Mouse (Mus musculus): ENCODE measurements around the gene Cd68. TPM values are rescaled to one million over a fixed set of nuclear protein-coding genes. Genes with fewer than 3 reads are reported as not detected.

Cd68 gene
- 8.0 and 8.5 TPM in 2 replicates for polyA plus RNA-seq (2016; fragmentation: Nextera tagmentation; extraction: Ambion mirVana)

DNA sequence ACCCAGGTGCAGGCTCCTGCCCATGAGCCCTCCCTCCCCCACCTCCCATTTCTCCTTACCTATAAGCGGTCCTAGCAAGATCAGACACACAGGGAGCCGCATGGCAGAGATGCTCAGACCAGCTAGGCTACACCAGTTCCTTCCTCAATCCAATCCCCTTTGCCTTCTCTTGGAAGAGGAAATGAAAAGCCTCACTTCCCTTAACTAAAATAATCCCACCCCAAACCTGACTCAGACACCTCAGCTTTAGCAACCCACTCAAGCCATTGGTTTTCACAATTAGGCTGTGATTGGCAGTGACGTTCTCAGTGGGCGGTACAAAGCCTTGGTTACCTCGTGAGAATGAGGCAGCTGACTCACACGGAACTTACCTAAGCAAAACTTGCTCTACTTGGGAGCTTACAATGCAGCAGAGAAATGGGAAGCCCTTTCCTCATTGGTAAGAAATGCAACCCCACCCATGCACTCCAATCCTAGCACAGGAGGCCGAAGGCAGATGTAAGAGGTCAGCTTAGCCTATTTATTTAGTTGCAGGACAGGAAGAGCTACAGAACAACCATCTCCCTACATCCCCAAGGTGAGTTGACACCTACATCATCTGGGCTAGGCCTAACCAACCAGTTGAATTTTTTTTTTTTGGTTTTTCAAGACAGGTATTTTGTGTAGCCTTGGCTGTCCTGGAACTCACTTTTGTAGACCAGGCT is at the start of gene Cd68:
Gene Cd68 (minus strand): TSS at position 193 of the 704 bp plus-strand sequence.
- H3K4me1 ChIP-seq = peaks cover 26% of the 10 kb centered on the region
- no peaks in the 10 kb centered on the region for H3K9me3 ChIP-seq
- WGBS = 32% methylated on average over 7 of the region's 7 CpGs
- peak within 1 kb of the TSS; percentile 50; the same call in 1 of the 2 replicates for H3K27ac ChIP-seq
- no peaks in the 10 kb centered on the region for H3K27me3 ChIP-seq
- ATAC-seq (ENCODE audit: insufficient number of reproducible peaks, insufficient read depth, low FRiP score, low TSS enrichment) = no peak
- H3K36me3 ChIP-seq = peaks cover 70% of the 10 kb centered on the region
- H3K9ac ChIP-seq = no peak within 1 kb of the TSS
- H3K4me3 ChIP-seq = no peak within 1 kb of the TSS
- H3K4me2 ChIP-seq (replicated peaks) = no peak within 1 kb of the TSS

DNA sequence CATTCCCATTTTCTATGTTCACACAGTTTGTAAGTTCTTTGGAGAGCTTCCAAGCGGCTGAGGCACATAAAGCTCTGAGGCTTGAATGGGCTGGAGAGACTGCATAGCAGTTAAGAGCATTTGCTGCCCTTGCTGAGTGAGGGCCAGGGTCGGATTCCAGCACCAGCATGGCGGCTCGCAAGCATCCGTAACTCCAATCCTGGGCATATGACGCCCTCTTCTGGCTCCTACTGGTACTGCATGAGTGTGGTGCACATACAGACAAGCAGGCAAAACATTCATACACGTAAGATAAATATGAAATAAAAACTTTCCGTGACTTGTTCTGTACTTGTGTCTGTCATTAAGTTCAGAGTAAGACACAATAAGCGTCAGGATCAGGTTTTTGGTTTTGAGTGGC is 49.5 kb upstream of the Cd68 start:
- Histone ChIP-seq H3K27me3 (no peaks in the 10 kb centered on the region), H3K4me2 (replicated peaks) (no peak overlapping the region), H3K9me3 (no peaks in the 10 kb centered on the region), H3K27ac (0 out of 2 replicates have a peak overlapping the region, but pooled peaks have one; percentile 50), H3K4me1 (peaks cover 26% of the 10 kb centered on the region), H3K4me3 (no peak overlapping the region), H3K36me3 (no peaks in the 10 kb centered on the region), H3K9ac (no peak overlapping the region)
- ATAC-seq (ENCODE audit: insufficient number of reproducible peaks, insufficient read depth, low FRiP score, low TSS enrichment) = no peak
- 47% methylated on average over 9 of the region's 9 CpGs for WGBS

DNA sequence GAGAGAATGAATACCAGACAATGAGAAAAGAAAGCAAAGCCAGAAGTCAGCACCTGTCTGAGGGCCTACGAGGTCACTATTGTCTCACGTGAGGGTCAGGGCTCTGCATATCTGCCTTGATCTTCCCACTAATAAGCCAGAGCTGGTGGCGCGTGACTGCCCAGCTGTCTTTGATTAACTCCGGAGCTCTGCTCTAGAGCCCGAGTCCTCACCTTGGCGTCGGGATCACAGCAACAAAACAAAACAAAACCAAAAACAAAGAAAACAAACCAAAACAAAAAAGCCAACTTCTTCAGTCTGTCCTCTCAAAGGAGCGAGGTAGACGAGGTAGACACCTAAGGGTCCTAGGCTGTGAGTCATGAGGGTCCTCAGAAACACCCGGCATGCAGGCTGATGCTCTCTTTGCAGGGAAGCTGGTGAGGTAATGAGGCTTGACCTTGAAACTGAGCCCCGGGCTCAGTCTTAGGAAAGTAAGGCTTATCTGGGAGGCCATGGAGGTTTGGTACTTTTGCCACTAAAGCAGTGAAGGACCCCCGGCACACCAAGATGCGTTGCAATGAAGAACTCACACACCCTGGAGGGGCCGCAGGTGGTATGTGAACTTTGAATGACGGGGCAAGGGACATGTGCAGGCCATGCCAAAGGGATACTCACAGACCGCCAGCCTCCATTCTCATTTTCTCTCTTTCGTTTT is 48.8 kb upstream of the Cd68 start:
- 36% methylated on average over 18 of the region's 18 CpGs for WGBS
- Histone ChIP-seq H3K27ac (0 out of 2 replicates have a peak overlapping the region, but pooled peaks have one; percentile 36), H3K4me2 (replicated peaks) (no peak overlapping the region), H3K9ac (no peak overlapping the region), H3K9me3 (no peaks in the 10 kb centered on the region), H3K27me3 (no peaks in the 10 kb centered on the region), H3K4me1 (peaks cover 29% of the 10 kb centered on the region), H3K36me3 (no peaks in the 10 kb centered on the region), H3K4me3 (no peak overlapping the region)
- no peak for ATAC-seq (ENCODE audit: insufficient number of reproducible peaks, insufficient read depth, low FRiP score, low TSS enrichment)

DNA sequence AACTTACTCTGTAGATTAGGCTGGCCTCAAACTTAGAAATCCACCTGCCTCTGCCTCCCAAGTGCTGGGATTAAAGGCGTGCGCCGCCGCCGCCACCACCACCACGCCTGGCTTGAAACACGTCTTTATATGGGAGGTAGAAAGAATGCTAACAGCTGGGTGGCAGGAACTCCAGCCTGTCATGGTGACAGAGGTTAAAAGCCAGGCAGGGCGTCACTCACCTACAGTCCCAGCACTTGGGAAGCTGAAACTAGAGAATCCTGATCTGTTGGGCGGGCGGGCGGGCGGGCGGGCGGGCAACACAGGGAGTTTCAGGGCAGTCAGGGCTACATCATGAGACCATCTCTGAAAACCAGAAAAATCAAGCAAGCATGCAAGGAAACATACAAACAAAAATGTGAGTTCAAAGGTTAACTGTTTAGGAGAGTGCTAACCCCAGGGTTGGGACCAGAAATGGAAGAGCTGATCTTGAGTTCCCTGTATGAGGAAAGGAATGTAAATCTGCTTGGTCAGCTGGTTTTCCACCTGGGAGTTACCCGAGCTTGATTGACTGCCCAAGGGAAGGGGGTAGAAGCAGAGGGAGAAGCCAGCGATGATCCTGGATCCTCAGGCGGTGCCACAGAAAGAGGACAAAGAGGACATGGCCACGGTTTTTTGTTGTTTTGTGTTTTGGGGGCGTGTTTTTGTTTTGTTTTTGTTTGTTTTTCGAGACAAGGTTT is 47.2 kb upstream of the Cd68 start:
- H3K4me1 ChIP-seq = peaks cover 40% of the 10 kb centered on the region
- H3K4me2 ChIP-seq (replicated peaks) = no peak overlapping the region
- no peak for ATAC-seq (ENCODE audit: insufficient number of reproducible peaks, insufficient read depth, low FRiP score, low TSS enrichment)
- H3K4me3 ChIP-seq = no peak overlapping the region
- no peak overlapping the region for H3K27ac ChIP-seq
- 74% methylated on average over 20 of the region's 20 CpGs for WGBS
- no peak overlapping the region for H3K9ac ChIP-seq
- no peaks in the 10 kb centered on the region for H3K36me3 ChIP-seq
- no peaks in the 10 kb centered on the region for H3K9me3 ChIP-seq
- H3K27me3 ChIP-seq = no peaks in the 10 kb centered on the region

DNA sequence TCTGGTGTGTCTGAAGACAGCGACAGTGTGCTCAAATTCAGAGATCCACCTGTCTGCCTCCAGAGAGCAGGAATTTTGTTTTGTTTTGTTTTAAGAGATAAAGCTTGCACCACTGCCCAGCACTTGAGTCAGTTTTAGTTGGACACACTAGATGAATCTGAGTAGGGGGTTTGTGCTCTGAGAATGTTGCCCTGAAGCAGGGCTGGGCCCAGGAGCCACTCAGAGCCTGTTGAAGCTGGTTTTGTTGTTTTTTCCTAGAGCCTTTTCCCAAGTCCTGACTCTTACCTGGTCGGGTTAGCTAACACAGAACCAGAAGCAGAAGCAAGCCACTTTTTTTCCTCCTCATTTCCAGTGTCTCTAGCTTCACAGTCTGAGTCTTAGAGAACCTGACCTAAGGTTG is 45.1 kb upstream of the Cd68 start:
- H3K4me2 ChIP-seq (replicated peaks) = no peak overlapping the region
- no peak for ATAC-seq (ENCODE audit: insufficient number of reproducible peaks, insufficient read depth, low FRiP score, low TSS enrichment)
- H3K27me3 ChIP-seq = no peaks in the 10 kb centered on the region
- H3K9me3 ChIP-seq = no peaks in the 10 kb centered on the region
- H3K9ac ChIP-seq = no peak overlapping the region
- H3K4me1 ChIP-seq = peaks cover 37% of the 10 kb centered on the region
- H3K4me3 ChIP-seq = no peak overlapping the region
- H3K36me3 ChIP-seq = no peaks in the 10 kb centered on the region
- WGBS = 78% methylated on average over 2 of the region's 2 CpGs
- no peak overlapping the region for H3K27ac ChIP-seq

DNA sequence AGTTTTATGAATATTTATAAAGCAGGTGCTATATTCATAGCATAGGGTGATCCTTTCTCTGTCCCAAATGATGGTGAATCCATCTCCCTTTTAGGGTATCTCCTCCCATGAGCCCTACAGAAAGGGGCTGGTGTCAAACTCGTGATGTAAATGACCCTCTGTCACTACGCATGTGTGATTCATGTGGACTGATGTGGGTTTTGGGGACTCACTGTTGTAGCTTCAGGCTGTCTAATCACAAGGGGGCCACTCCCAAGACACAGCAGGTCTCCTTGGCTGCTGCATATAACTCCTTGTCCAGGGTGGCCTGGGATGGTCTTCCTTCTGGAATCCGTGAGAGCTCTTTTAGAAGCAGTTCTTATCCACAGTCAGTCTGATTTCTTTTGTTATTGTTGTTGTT is 44.5 kb upstream of the Cd68 start:
- Histone ChIP-seq H3K4me3 (no peak overlapping the region), H3K27ac (no peak overlapping the region), H3K9ac (no peak overlapping the region), H3K36me3 (no peaks in the 10 kb centered on the region), H3K27me3 (no peaks in the 10 kb centered on the region), H3K4me2 (replicated peaks) (no peak overlapping the region), H3K9me3 (no peaks in the 10 kb centered on the region), H3K4me1 (peaks cover 31% of the 10 kb centered on the region)
- WGBS = 75% methylated on average over 3 of the region's 3 CpGs
- ATAC-seq (ENCODE audit: insufficient number of reproducible peaks, insufficient read depth, low FRiP score, low TSS enrichment) = no peak

DNA sequence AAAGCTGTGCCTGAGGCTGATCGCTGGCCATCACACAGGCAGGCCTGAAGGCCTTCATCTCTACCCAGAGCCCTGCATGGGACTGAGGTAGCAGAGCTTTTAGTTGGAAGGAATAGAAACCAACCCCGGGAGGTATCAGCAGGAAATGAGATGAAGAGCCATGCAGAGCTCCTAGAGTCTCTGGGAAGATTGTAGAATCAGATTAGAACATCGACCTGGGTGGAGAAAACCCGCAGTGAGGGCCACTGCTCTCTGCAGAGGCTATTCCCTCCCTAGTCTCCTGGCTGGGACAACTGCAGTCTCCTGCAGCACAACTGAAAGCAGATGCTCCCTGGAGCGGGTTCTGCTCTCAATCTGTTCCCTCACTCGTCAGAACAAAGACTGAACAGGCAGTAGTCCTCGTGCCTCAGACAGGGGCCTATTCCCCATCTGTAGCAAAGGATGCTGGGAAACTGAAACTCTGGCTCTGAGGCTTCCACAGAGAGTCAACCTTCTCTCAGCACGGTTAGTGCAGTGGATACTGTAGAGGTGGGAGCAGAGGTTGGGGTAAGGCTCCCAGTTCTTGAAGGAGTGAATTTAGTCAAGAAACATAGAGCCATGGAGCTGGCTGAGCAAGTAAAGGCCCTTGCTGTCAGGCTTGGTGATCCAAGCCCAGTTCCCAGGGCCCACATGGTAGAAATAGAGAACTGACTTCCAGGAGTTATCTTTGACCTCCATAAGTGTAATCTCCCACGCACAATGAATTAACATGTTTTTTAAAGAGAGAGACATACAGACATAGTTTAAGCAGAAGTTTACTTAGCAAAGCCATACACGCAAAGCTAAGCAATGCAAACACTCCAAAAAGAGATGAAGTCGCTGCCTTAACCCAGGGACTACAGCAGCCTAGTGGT is 43.8 kb upstream of the Cd68 start:
- H3K4me2 ChIP-seq (replicated peaks) = no peak overlapping the region
- H3K4me3 ChIP-seq = no peak overlapping the region
- no peak for ATAC-seq (ENCODE audit: insufficient number of reproducible peaks, insufficient read depth, low FRiP score, low TSS enrichment)
- H3K4me1 ChIP-seq = peaks cover 26% of the 10 kb centered on the region
- H3K27ac ChIP-seq = peak overlapping the region; percentile 72
- H3K27me3 ChIP-seq = no peaks in the 10 kb centered on the region
- H3K9me3 ChIP-seq = no peaks in the 10 kb centered on the region
- no peak overlapping the region for H3K9ac ChIP-seq
- no peaks in the 10 kb centered on the region for H3K36me3 ChIP-seq
- WGBS = 44% methylated on average over 11 of the region's 11 CpGs

DNA sequence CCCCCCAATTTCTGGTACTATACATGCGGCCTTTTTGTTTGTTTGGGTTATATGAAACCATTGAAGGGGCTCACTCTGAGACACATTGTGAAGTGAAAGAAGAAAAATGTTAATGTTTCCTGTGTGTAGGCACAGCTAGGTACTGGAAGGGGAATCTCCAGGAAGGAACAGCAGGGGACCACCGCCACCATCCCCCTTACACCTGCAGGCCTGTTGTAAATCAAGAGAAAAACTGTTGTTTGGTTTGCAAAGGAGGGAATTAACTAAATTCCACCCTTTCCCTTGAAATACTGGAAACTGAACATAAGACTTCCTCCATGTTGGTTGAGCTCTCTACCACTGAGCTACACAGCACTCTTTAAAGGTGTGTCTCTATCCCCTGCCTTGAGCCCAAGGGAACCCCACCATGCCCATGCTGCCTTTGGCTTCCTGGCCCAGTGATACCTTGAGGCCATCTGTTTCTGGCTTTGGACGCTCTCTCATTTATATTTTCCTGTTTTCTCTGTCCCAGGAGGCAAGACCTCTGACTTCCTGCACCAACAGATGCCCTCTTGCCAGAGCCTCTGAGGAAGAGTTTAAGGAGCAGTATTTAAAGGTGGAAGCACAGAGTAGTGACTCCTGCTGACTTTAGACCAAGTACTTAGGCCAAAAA is 42.8 kb upstream of the Cd68 start:
- Histone ChIP-seq H3K4me1 (peaks cover 20% of the 10 kb centered on the region), H3K9ac (no peak overlapping the region), H3K9me3 (no peaks in the 10 kb centered on the region), H3K4me2 (replicated peaks) (no peak overlapping the region), H3K27me3 (no peaks in the 10 kb centered on the region), H3K4me3 (no peak overlapping the region), H3K36me3 (no peaks in the 10 kb centered on the region), H3K27ac (0 out of 2 replicates have a peak overlapping the region, but pooled peaks have one; percentile 72)
- WGBS = 65% methylated on average over 3 of the region's 3 CpGs
- no peak for ATAC-seq (ENCODE audit: insufficient number of reproducible peaks, insufficient read depth, low FRiP score, low TSS enrichment)

DNA sequence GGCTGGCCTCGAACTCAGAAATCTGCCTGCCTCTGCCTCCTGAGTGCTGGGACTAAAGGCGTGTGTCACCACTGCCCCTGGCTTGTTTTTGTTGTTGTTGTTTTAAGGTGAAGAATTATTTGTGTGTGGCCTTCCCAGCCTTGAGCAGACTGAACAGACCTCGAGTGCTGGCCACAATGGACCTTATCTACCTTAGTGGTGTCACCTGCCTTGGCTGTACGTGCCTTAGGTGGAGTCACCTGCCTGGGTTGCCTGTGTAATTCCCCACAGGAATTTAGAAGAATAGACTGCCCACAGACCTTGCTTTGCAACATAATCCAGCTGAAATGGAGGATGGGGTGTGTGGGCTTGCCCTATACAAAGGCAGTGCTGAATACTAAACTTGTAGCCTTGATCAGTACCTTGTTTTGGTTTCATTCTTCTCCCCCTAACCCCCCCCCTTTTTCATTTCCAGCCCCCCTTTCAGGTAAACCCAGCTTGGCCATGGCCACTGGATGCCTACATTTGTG is 42.0 kb upstream of the Cd68 start:
- Histone ChIP-seq H3K4me3 (no peak overlapping the region), H3K4me2 (replicated peaks) (no peak overlapping the region), H3K27ac (no peak overlapping the region), H3K36me3 (no peaks in the 10 kb centered on the region), H3K27me3 (no peaks in the 10 kb centered on the region), H3K4me1 (peaks cover 14% of the 10 kb centered on the region), H3K9me3 (no peaks in the 10 kb centered on the region), H3K9ac (no peak overlapping the region)
- no peak for ATAC-seq (ENCODE audit: insufficient number of reproducible peaks, insufficient read depth, low FRiP score, low TSS enrichment)
- WGBS = 81% methylated on average over 4 of the region's 4 CpGs

DNA sequence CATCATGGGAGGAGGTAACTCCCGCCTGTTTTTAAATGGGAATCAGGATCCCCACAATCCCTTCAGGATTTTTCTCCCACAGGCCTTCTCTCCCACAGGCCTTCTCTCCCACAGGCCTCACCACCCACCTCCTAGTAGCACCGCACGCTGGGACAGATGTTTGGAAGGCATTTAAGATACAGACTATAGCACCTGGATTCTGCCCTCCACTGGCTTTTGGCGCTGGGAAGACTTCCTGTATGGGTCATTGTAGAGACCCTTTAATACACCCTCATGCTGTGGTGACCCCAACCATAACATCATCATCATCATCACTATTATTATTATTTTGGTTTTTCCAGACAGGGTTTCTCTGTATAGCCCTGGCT is 41.5 kb upstream of the Cd68 start:
- Histone ChIP-seq H3K36me3 (no peaks in the 10 kb centered on the region), H3K4me2 (replicated peaks) (no peak overlapping the region), H3K4me1 (peaks cover 14% of the 10 kb centered on the region), H3K27me3 (no peaks in the 10 kb centered on the region), H3K27ac (no peak overlapping the region), H3K4me3 (no peak overlapping the region), H3K9ac (no peak overlapping the region), H3K9me3 (no peaks in the 10 kb centered on the region)
- ATAC-seq (ENCODE audit: insufficient number of reproducible peaks, insufficient read depth, low FRiP score, low TSS enrichment) = no peak
- WGBS = 92% methylated on average over 4 of the region's 4 CpGs
